In the genomic region with DNA sequence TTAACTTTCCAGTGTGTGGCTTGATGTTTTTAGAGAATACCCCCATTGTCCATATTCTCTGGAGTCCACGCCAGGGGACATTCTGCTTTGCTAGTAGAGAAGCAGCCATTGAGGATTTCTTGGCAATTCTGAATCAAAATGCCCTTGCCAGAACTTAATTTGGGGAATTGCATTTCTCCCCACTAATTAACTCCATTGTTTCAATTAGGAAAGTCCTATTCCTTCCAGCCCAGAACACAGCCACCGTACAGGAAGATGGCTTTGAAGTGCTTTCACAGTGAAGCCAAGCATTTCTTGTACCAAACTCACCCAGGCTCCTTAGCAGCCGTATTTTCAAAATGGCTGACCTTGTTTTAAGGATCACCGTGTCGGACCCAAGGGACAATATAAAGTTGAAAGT, we compare ENCODE assay signal across 18 mouse cellular contexts.
A peak's percentile ranks its signal among the peaks of the same experiment; 100 is the strongest.
DNase-seq lines count a peak whose midpoint lies in the region.
"Had no signal": no experiment of that assay in that cellular context is flagged by ENCODE, and none has a peak within 500 bp of the region (broad histone marks: within the 10 kb centered on the region; RNA-seq: fewer than 3 reads in every experiment).

No protein-coding gene starts in this region.

- peak; percentile 4 to 14 for DNase-seq in frontal cortex, postnatal 36 days (ENCODE audit: low spot score in 2 of 2)
- no peak for DNase-seq in frontal cortex, postnatal 25 days (ENCODE audit: low spot score in 2 of 2)
- DNase-seq in left cerebral cortex, adult 11 months (ENCODE audit: low spot score), result peak; percentile 4
- DNase-seq in left cerebral cortex, adult 18-20 months (ENCODE audit: low spot score in 2 of 2), result no peak
- DNase-seq in right cerebral cortex, postnatal 10 days (ENCODE audit: low spot score in 2 of 2), result peak; percentile 39 to 53
- DNase-seq in right cerebral cortex, postnatal 14 days, result no peak
- no peak for DNase-seq in adrenal gland, postnatal 4 days (ENCODE audit: low spot score in 2 of 2)
- DNase-seq: adrenal gland, adult 2 months; cerebellum, adult 9-10 months; gastrocnemius, postnatal 36 days; heart, postnatal 36 days; kidney, adult 2 months; kidney, postnatal 10 days; liver; lung, postnatal 4 days; midbrain, embryonic 14.5 days; retina, postnatal 1 day; spleen, adult 18-20 months had no signal

Comparison
In these comparisons a context has a peak if more than half of its experiments do, and no peak if none do; other contexts are left out.
1. DNase-seq: peak in frontal cortex, postnatal 36 days (2 of 2), left cerebral cortex, adult 11 months (single experiment) and right cerebral cortex, postnatal 10 days (2 of 2); none in frontal cortex, postnatal 25 days (0 of 2), left cerebral cortex, adult 18-20 months (0 of 2), right cerebral cortex, postnatal 14 days (single experiment) and adrenal gland, postnatal 4 days (0 of 2).